Mouse (Mus musculus) cerebellum, adult 2 months (tissue): ENCODE data around the gene Prps2.

Source experiments
- CTCF ChIP-seq: fragments of 200-500 bp; IDR thresholded peaks from 2 replicates; pipeline ENCODE4 v1.5.1; 2011; ENCODE audit warnings: low read depth, mild to moderate bottlenecking, control low read depth, low read length, moderate library complexity, borderline replicate concordance; ENCODE audit not compliant: insufficient read depth
- POLR2A ChIP-seq: fragments of 200-500 bp; IDR thresholded peaks from 2 replicates; pipeline ENCODE4 v1.6.1; 2011; ENCODE audit warnings: low read length, control low read depth, borderline replicate concordance; ENCODE audit not compliant: insufficient read depth

- no peak for TF ChIP-seq POLR2A
- TF ChIP-seq CTCF, result no peak
These were observed 25.1 kb downstream of the Prps2 start for GRCm38 (mm10) chrX:167357415-167357814.
